In genomic region chr11:82034446-82034845, GRCm38 (mm10) we compare ENCODE assay signal across 42 mouse cellular contexts. TPM values are rescaled to one million over a fixed set of nuclear protein-coding genes. Genes with fewer than 3 reads are reported as not detected.
DNase-seq lines count a peak whose midpoint lies in the region; ATAC-seq and TF ChIP-seq lines count a peak whose summit lies in the region.
"Had no signal": no experiment of that assay in that cellular context is flagged by ENCODE, and none has a peak within 500 bp of the region (broad histone marks: within the 10 kb centered on the region; RNA-seq: fewer than 3 reads in every experiment).

No protein-coding gene starts in this region.

- H3K27ac ChIP-seq in gastrocnemius, adult 2 months = peak overlapping the region; percentile 38; the same call in 1 of the 2 replicates
- 0 out of 2 replicates have a peak overlapping the region, but pooled peaks have one; percentile 66 for H3K27ac ChIP-seq in intestine, embryonic 15.5 days
- H3K27ac ChIP-seq in intestine, embryonic 16.5 days (ENCODE audit: low read length) = no peak overlapping the region
- H3K27ac ChIP-seq: embryonic facial prominence, embryonic 10.5 days; embryonic facial prominence, embryonic 15.5 days; hindbrain, embryonic 12.5 days; hindbrain, postnatal 0 days; limb, embryonic 13.5 days; liver, embryonic 12.5 days; midbrain, embryonic 15.5 days; neural tube, embryonic 12.5 days had no signal

- ATAC-seq in intestine, embryonic 15.5 days = no peak
- no peak for ATAC-seq in intestine, embryonic 16.5 days
- ATAC-seq: CD4-positive, CD25-positive, alpha-beta regulatory T cell, adult 4 months; intestine, postnatal 0 days; liver, embryonic 12.5 days; midbrain, embryonic 15.5 days had no signal

- H3ac ChIP-seq in C2C12 (ENCODE audit: control insufficient read depth, insufficient read length, low read depth) = peak overlapping the region; percentile 28

- no peaks in the 10 kb centered on the region for H3K27me3 ChIP-seq in intestine, embryonic 15.5 days (replicated peaks)
- no peaks in the 10 kb centered on the region for H3K27me3 ChIP-seq in intestine, embryonic 16.5 days (replicated peaks; ENCODE audit: control insufficient read depth, insufficient read depth, low read length)
- no peaks in the 10 kb centered on the region for H3K27me3 ChIP-seq in C2C12 (ENCODE audit: control insufficient read depth, insufficient read depth, insufficient read length)
- H3K27me3 ChIP-seq: embryonic facial prominence, embryonic 15.5 days; hindbrain, embryonic 12.5 days; liver, embryonic 12.5 days; midbrain, embryonic 15.5 days; neural tube, embryonic 12.5 days had no signal

- H3K9me3 ChIP-seq in intestine, embryonic 15.5 days = no peaks in the 10 kb centered on the region
- no peaks in the 10 kb centered on the region for H3K9me3 ChIP-seq in intestine, embryonic 16.5 days (ENCODE audit: control insufficient read depth, low read length)
- H3K9me3 ChIP-seq: embryonic facial prominence, embryonic 10.5 days; embryonic facial prominence, embryonic 15.5 days; hindbrain, embryonic 12.5 days; limb, embryonic 13.5 days; liver, embryonic 12.5 days; midbrain, embryonic 15.5 days; neural tube, embryonic 12.5 days had no signal

- H3K9ac ChIP-seq in intestine, embryonic 15.5 days = no peak overlapping the region
- H3K9ac ChIP-seq in intestine, embryonic 16.5 days (ENCODE audit: low read depth, low read length) = no peak overlapping the region
- H3K9ac ChIP-seq: embryonic facial prominence, embryonic 15.5 days; hindbrain, embryonic 12.5 days; limb, embryonic 13.5 days; liver, embryonic 12.5 days; liver, postnatal 0 days; midbrain, embryonic 15.5 days; neural tube, embryonic 12.5 days had no signal

- H3K79me3 ChIP-seq in C2C12 (ENCODE audit: low read depth) = peaks cover 5% of the 10 kb centered on the region

- H3K4me1 ChIP-seq in intestine, embryonic 15.5 days (replicated peaks) = 0 out of 2 replicates have a peak, but pooled peaks cover 13% of the 10 kb centered on the region
- peaks cover 21% of the 10 kb centered on the region for H3K4me1 ChIP-seq in intestine, embryonic 16.5 days (ENCODE audit: control insufficient read depth, insufficient read depth, low read length)
- H3K4me1 ChIP-seq: liver, embryonic 12.5 days; midbrain, embryonic 15.5 days; neural tube, embryonic 12.5 days had no signal

- no peak overlapping the region for H3K4me2 ChIP-seq in intestine, embryonic 15.5 days (replicated peaks)
- no peak overlapping the region for H3K4me2 ChIP-seq in intestine, embryonic 16.5 days (ENCODE audit: low read depth, low read length)
- H3K4me2 ChIP-seq: embryonic facial prominence, embryonic 15.5 days; heart, embryonic 11.5 days; hindbrain, embryonic 12.5 days; limb, embryonic 13.5 days; liver, embryonic 12.5 days; midbrain, embryonic 15.5 days; neural tube, embryonic 12.5 days had no signal

- no peaks in the 10 kb centered on the region for H3K36me3 ChIP-seq in intestine, embryonic 15.5 days
- no peaks in the 10 kb centered on the region for H3K36me3 ChIP-seq in intestine, embryonic 16.5 days (ENCODE audit: control insufficient read depth, insufficient read depth, low read length)
- peaks cover 11% of the 10 kb centered on the region for H3K36me3 ChIP-seq in C2C12 (ENCODE audit: control insufficient read depth, insufficient read depth)
- H3K36me3 ChIP-seq: embryonic facial prominence, embryonic 10.5 days; embryonic facial prominence, embryonic 15.5 days; hindbrain, embryonic 12.5 days; limb, embryonic 13.5 days; liver, embryonic 12.5 days; midbrain, embryonic 15.5 days; neural tube, embryonic 12.5 days had no signal

- intact Hi-C loops in gastrocnemius, adult 2 months (cut with DNase I) = no loop called here

- WGBS in intestine, embryonic 15.5 days = 78% methylated on average over 7 of the region's 7 CpGs
- 79% methylated on average over 7 of the region's 7 CpGs for WGBS in intestine, embryonic 16.5 days

- no peak for TF ChIP-seq CTCF in gastrocnemius, adult 2 months (IDR thresholded peaks at IDR 0.05)
- no peak for TF ChIP-seq CTCF in C2C12 (IDR thresholded peaks at IDR 0.05; ENCODE audit: control insufficient read depth, insufficient read depth, insufficient read length)

- no peak overlapping the region for H3K4me3 ChIP-seq in gastrocnemius, adult 2 months
- no peak overlapping the region for H3K4me3 ChIP-seq in intestine, embryonic 15.5 days (replicated peaks)
- no peak overlapping the region for H3K4me3 ChIP-seq in intestine, embryonic 16.5 days (ENCODE audit: low read length)
- H3K4me3 ChIP-seq in C2C12 (ENCODE audit: insufficient read depth, poor library complexity, severe bottlenecking) = no peak overlapping the region
- H3K4me3 ChIP-seq: embryonic facial prominence, embryonic 10.5 days; embryonic facial prominence, embryonic 15.5 days; hindbrain, embryonic 12.5 days; limb, embryonic 13.5 days; liver, embryonic 12.5 days; midbrain, embryonic 15.5 days; neural tube, embryonic 12.5 days had no signal

- peaks cover 15% of the 10 kb centered on the region for H3K79me2 ChIP-seq in C2C12 (ENCODE audit: control insufficient read depth, insufficient read depth)

- no peak for DNase-seq in gastrocnemius, adult 2 months
- DNase-seq in gastrocnemius, postnatal 4 days (ENCODE audit: low spot score in 2 of 2) = no peak
- peak; percentile 53 for DNase-seq in fibroblast of lung, adult 2 months (ENCODE audit: low read depth)
- DNase-seq in urinary bladder, adult 2 months (ENCODE audit: low spot score) = no peak
- DNase-seq in left cerebral cortex, adult 9 months (ENCODE audit: low spot score in 2 of 2) = no peak
- DNase-seq: adrenal gland, adult 8-10 months; cerebellum, adult 2 months; cerebellum, postnatal 14 days; heart, postnatal 36 days; kidney, adult 9 months; kidney, postnatal 10 days; layer of hippocampus, adult 9-11 months; liver, postnatal 0 days; lung, postnatal 4 days; right cerebral cortex, postnatal 4 days; thymus, postnatal 4 days had no signal

TF ChIP-seq in C2C12, 6 proteins besides CTCF, POLR2A, EP300 and RAD21:
- TF ChIP-seq MYOD1 (IDR thresholded peaks at IDR 0.05; ENCODE audit: control insufficient read depth, insufficient read length, low read depth) = no peak
- TF ChIP-seq MAX (IDR thresholded peaks at IDR 0.05) = no peak
- no peak for TF ChIP-seq MYOG (IDR thresholded peaks at IDR 0.05; ENCODE audit: control insufficient read depth, extremely low read depth, insufficient read length)
- TF ChIP-seq USF1 (IDR thresholded peaks at IDR 0.05; ENCODE audit: low read depth) = no peak
- no peak for TF ChIP-seq CEBPB (IDR thresholded peaks at IDR 0.05; ENCODE audit: low read depth)
- no peak for TF ChIP-seq FOSL1 (IDR thresholded peaks at IDR 0.05; ENCODE audit: insufficient read depth, low read length, poor library complexity, severe bottlenecking)

RNA-seq across cellular contexts. Expression of gene Ccl2, which starts 0.9 kb away (rescaled TPM):
- under 1 TPM in 1 of 2 experiments, not detected in 1; 0.41 TPM for total RNA-seq in gastrocnemius, adult 2 months (2021)
- 10 to 100 TPM in 1 of 2 experiments, 1 to 10 TPM in 1; 4.8 to 10.3 TPM for total RNA-seq in gastrocnemius, postnatal 4 days (2021)
- 10.2 and 10.4 TPM in 2 replicates for polyA plus RNA-seq in intestine, embryonic 15.5 days (2015; fragmentation: Nextera tagmentation; extraction: Ambion mirVana)
- polyA plus RNA-seq in intestine, embryonic 16.5 days (2015; fragmentation: Nextera tagmentation; extraction: Ambion mirVana) = 6.7 and 8.3 TPM in 2 replicates
- polyA plus RNA-seq in C2C12 (2012; fragmentation: generic; extraction: Trizol) = 31.4 TPM
- 6.3 and 6.4 TPM in 2 replicates for polyA plus RNA-seq in urinary bladder, adult 2 months (2012; rRNA removed)
- total RNA-seq: hindbrain, postnatal 0 days; left cerebral cortex, postnatal 25 days; megakaryocyte-erythroid progenitor cell, adult 5-6 weeks had no signal
- polyA plus RNA-seq: CD4-positive, CD25-positive, alpha-beta regulatory T cell, adult 4 months; cerebellum, adult 2 months had no signal

RNA-seq across cellular contexts. Expression of gene Gm17268, which starts 3.9 kb away (rescaled TPM):
- total RNA-seq in gastrocnemius, adult 2 months (2021) = not detected
- not detected for total RNA-seq in gastrocnemius, postnatal 4 days (2021)
- polyA plus RNA-seq in intestine, embryonic 15.5 days (2015; fragmentation: Nextera tagmentation; extraction: Ambion mirVana) = not detected in 2 replicates
- polyA plus RNA-seq in intestine, embryonic 16.5 days (2015; fragmentation: Nextera tagmentation; extraction: Ambion mirVana) = not detected in 2 replicates
- not detected for polyA plus RNA-seq in C2C12 (2012; fragmentation: generic; extraction: Trizol)
- polyA plus RNA-seq in urinary bladder, adult 2 months (2012; rRNA removed) = not detected in 2 replicates
- total RNA-seq: adrenal gland, adult 8-10 months; adrenal gland, postnatal 4 days; gastrocnemius, adult 8-10 months; heart, postnatal 36 days; hindbrain, postnatal 0 days; left cerebral cortex, adult 18-20 months; left cerebral cortex, postnatal 25 days; megakaryocyte-erythroid progenitor cell, adult 5-6 weeks had no signal
- polyA plus RNA-seq: CD4-positive, CD25-positive, alpha-beta regulatory T cell, adult 4 months; cerebellum, adult 2 months; embryonic facial prominence, embryonic 10.5 days; embryonic facial prominence, embryonic 15.5 days; forebrain, embryonic 16.5 days; gonadal fat pad, adult 2 months; heart, embryonic 11.5 days; hindbrain, embryonic 12.5 days; hindbrain, postnatal 0 days; intestine, postnatal 0 days; large intestine, adult 2 months; limb, embryonic 13.5 days; liver, embryonic 12.5 days; liver, postnatal 0 days; lung, postnatal 0 days; midbrain, embryonic 15.5 days; neural tube, embryonic 12.5 days; spleen, adult 2 months; testis, adult 2 months; thymus, postnatal 0 days had no signal

RNA-seq across cellular contexts. Expression of gene Ccl7, which starts 11.1 kb away (rescaled TPM):
- total RNA-seq in gastrocnemius, adult 2 months (2021) = not detected
- total RNA-seq in gastrocnemius, postnatal 4 days (2021) = 1 to 10 TPM; 3.7 to 4.2 TPM
- polyA plus RNA-seq in intestine, embryonic 15.5 days (2015; fragmentation: Nextera tagmentation; extraction: Ambion mirVana) = 3.6 and 5.1 TPM in 2 replicates
- polyA plus RNA-seq in intestine, embryonic 16.5 days (2015; fragmentation: Nextera tagmentation; extraction: Ambion mirVana) = 3.0 and 3.1 TPM in 2 replicates
- polyA plus RNA-seq in C2C12 (2012; fragmentation: generic; extraction: Trizol) = 14.8 TPM
- 4.5 and 6.0 TPM in 2 replicates for polyA plus RNA-seq in urinary bladder, adult 2 months (2012; rRNA removed)
- total RNA-seq: adrenal gland, postnatal 4 days; left cerebral cortex, adult 18-20 months; left cerebral cortex, postnatal 25 days; megakaryocyte-erythroid progenitor cell, adult 5-6 weeks had no signal
- polyA plus RNA-seq: CD4-positive, CD25-positive, alpha-beta regulatory T cell, adult 4 months; cerebellum, adult 2 months; embryonic facial prominence, embryonic 10.5 days; spleen, adult 2 months; testis, adult 2 months had no signal

RNA-seq across cellular contexts. Expression of gene Ccl11, which starts 23.2 kb away (rescaled TPM):
- 10 to 100 TPM; 21.3 to 22.1 TPM for total RNA-seq in gastrocnemius, adult 2 months (2021)
- 1 to 10 TPM; 5.4 to 6.6 TPM for total RNA-seq in gastrocnemius, postnatal 4 days (2021)
- polyA plus RNA-seq in intestine, embryonic 15.5 days (2015; fragmentation: Nextera tagmentation; extraction: Ambion mirVana) = 97.5 and 103 TPM in 2 replicates
- 105 and 109 TPM in 2 replicates for polyA plus RNA-seq in intestine, embryonic 16.5 days (2015; fragmentation: Nextera tagmentation; extraction: Ambion mirVana)
- 0.04 TPM for polyA plus RNA-seq in C2C12 (2012; fragmentation: generic; extraction: Trizol)
- 29.1 and 31.1 TPM in 2 replicates for polyA plus RNA-seq in urinary bladder, adult 2 months (2012; rRNA removed)
- total RNA-seq: left cerebral cortex, adult 18-20 months; megakaryocyte-erythroid progenitor cell, adult 5-6 weeks had no signal
- polyA plus RNA-seq: CD4-positive, CD25-positive, alpha-beta regulatory T cell, adult 4 months; embryonic facial prominence, embryonic 10.5 days; forebrain, embryonic 16.5 days; heart, embryonic 11.5 days; liver, postnatal 0 days; midbrain, embryonic 15.5 days; testis, adult 2 months had no signal
